Mouse (Mus musculus): ENCODE data around the gene Dmrtc1a.
"Not testable (repeated sequence)": the region's sequence is repeated elsewhere in the genome, so short reads cannot be mapped to it uniquely, and the experiment has no call there.

Gene Dmrtc1a

GRCm38 (mm10) chrX:102908587-102908986, at the start of gene Dmrtc1a, which contains the start of gene 1700011M02Rik:
Gene Dmrtc1a, minus strand, starts transcription at chrX:102908687.
Gene 1700011M02Rik, plus strand, starts transcription at chrX:102908905.
- DNase-seq (ENCODE audit: low read depth, low spot score) = not testable (repeated sequence)

- DNase-seq (ENCODE audit: low read depth, low spot score) = peak; percentile 76
Observed at GRCm38 (mm10) chrX:102950136-102950535, 41.6 kb upstream of the Dmrtc1a start.

GRCm38 (mm10) chrX:102936743-102937142, 28.3 kb upstream of the Dmrtc1a start:
- no peak for DNase-seq (ENCODE audit: low read depth, low spot score)

- no peak for DNase-seq (ENCODE audit: low read depth, low spot score)
Observed at GRCm38 (mm10) chrX:102934395-102934764, 25.9 kb upstream of the Dmrtc1a start.

GRCm38 (mm10) chrX:102933571-102934394, 25.3 kb upstream of the Dmrtc1a start:
- DNase-seq (ENCODE audit: low read depth, low spot score) = peak; percentile 59

- DNase-seq (ENCODE audit: low read depth, low spot score) = peak; percentile 35
Observed at GRCm38 (mm10) chrX:102932992-102933570, 24.6 kb upstream of the Dmrtc1a start.

- not testable (repeated sequence) for DNase-seq (ENCODE audit: low read depth, low spot score)
Observed at GRCm38 (mm10) chrX:102928072-102928471, 19.6 kb upstream of the Dmrtc1a start, which contains the start of gene 1700018G05Rik. Gene 1700018G05Rik, plus strand, starts transcription at chrX:102928372.

- peak; percentile 36 for DNase-seq (ENCODE audit: low read depth, low spot score)
Observed at GRCm38 (mm10) chrX:102926707-102927106, 18.2 kb upstream of the Dmrtc1a start.

GRCm38 (mm10) chrX:102914823-102915222, 6.3 kb upstream of the Dmrtc1a start:
- not testable (repeated sequence) for DNase-seq (ENCODE audit: low read depth, low spot score)

- DNase-seq (ENCODE audit: low read depth, low spot score) = no peak
Observed at GRCm38 (mm10) chrX:102867871-102868270, 40.6 kb downstream of the Dmrtc1a start, which contains the start of gene 1700031F05Rik. Gene 1700031F05Rik, minus strand, starts transcription at chrX:102867971.

GRCm38 (mm10) chrX:102854516-102854915, 54.0 kb downstream of the Dmrtc1a start, which contains the start of gene Dmrtc1c2:
Gene Dmrtc1c2, minus strand, starts transcription at chrX:102854616.
- DNase-seq (ENCODE audit: low read depth, low spot score) = not testable (repeated sequence)

All from brain, adult 2 months (tissue).